Mouse (Mus musculus): Measurements from ENCODE around the gene Sorbs1.
A peak's percentile ranks its signal among the peaks of the same experiment; 100 is the strongest.

GRCm38 (mm10) chr19:40333905-40334304 lies 179.7 kb downstream of the Sorbs1 start:
- TF ChIP-seq CTCF (IDR thresholded peaks at IDR 0.05; ENCODE audit: low read depth) (peak; percentile 64), EP300 (optimal IDR thresholded peaks at IDR 0.05) (no peak)

Data from stomach, postnatal 0 days (tissue).